Mouse (Mus musculus) intestine, postnatal 0 days (tissue): ENCODE measurements around the gene Arhgef11. TPM values are rescaled to one million over a fixed set of nuclear protein-coding genes. Genes with fewer than 3 reads are reported as not detected.

ENCODE experiments used
- ATAC-seq: fragments of 200-750 bp; cut with Nextera tagmentation; 2 replicates; pipeline ENCODE4 v1.8.0; 2017; ENCODE audit warnings: mild to moderate bottlenecking, moderate TSS enrichment, moderate library complexity
- H3K27ac ChIP-seq: fragments of 300-500 bp; sonication (generic); 2 replicates; pipeline ENCODE4 v1.5.1; 2014; ENCODE audit warnings: mild to moderate bottlenecking, low read depth, low read length, moderate library complexity
- H3K27me3 ChIP-seq: fragments of 300-500 bp; sonication (generic); replicated peaks from 2 replicates; pipeline ENCODE4 v1.6.1; 2014; ENCODE audit warnings: low read length, mixed read lengths; ENCODE audit not compliant: control insufficient read depth, insufficient read depth
- H3K36me3 ChIP-seq: fragments of 300-500 bp; sonication (generic); 2 replicates; pipeline ENCODE4 v1.6.1; 2014; ENCODE audit warnings: mild to moderate bottlenecking, moderate library complexity; ENCODE audit not compliant: control insufficient read depth, insufficient read depth
- H3K4me1 ChIP-seq: fragments of 300-500 bp; sonication (generic); replicated peaks from 2 replicates; pipeline ENCODE4 v1.6.1; 2014; ENCODE audit warnings: antibody characterized with exemption, low read length, mixed read lengths; ENCODE audit not compliant: control insufficient read depth, insufficient read depth
- H3K4me2 ChIP-seq: fragments of 300-500 bp; sonication (generic); replicated peaks from 2 replicates; pipeline ENCODE4 v1.6.1; 2014; ENCODE audit warnings: low read depth, mild to moderate bottlenecking, moderate library complexity
- H3K4me3 ChIP-seq: fragments of 300-500 bp; sonication (generic); 2 replicates; pipeline ENCODE4 v1.5.1; 2014; ENCODE audit warnings: low read depth, low read length
- H3K9ac ChIP-seq: fragments of 300-500 bp; sonication (generic); 2 replicates; pipeline ENCODE4 v1.6.1; 2014; ENCODE audit warnings: mild to moderate bottlenecking, low read depth, low read length
- H3K9me3 ChIP-seq: fragments of 300-500 bp; sonication (generic); 2 replicates; pipeline ENCODE4 v1.6.1; 2016; ENCODE audit warnings: mixed run types; ENCODE audit not compliant: control insufficient read depth
- CTCF ChIP-seq: sonication (generic); IDR thresholded peaks from 2 replicates; pipeline ENCODE4 v1.5.1; 2016; ENCODE audit warnings: low read depth, mild to moderate bottlenecking, control low read depth, antibody characterized with exemption, moderate library complexity
- WGBS: fragments of 180-500 bp; shearing (Covaris S2); extraction: QIAGEN DNeasy Blood & Tissue Kit; methylation state at CpG from one replicate; pipeline ENCODE4 v1.1.7; 2014; 5-methylcytosine and 5-hydroxymethylcytosine counted together
- polyA plus RNA-seq: library from polyadenylated mRNA; unstranded; fragments of >200 nt; fragmentation: Nextera tagmentation; extraction: Ambion mirVana; gene quantifications from 2 replicates; pipeline ENCODE4 v1.2.1, GENCODE M21; 2015

Gene Arhgef11
- polyA plus RNA-seq, 1 experiment from 2014 or later: 6.5 TPM

GRCm38 (mm10) chr3:87726191-87726590 is 108.8 kb downstream of the Arhgef11 start:
- TF ChIP-seq CTCF: no peak
- Histone ChIP-seq H3K4me1 (no peaks in the 10 kb centered on the region), H3K9me3 (no peaks in the 10 kb centered on the region), H3K27ac (no peak overlapping the region), H3K4me2 (no peak overlapping the region), H3K9ac (no peak overlapping the region), H3K27me3 (no peaks in the 10 kb centered on the region), H3K4me3 (no peak overlapping the region), H3K36me3 (peaks cover 90% of the 10 kb centered on the region)
- 94% methylated on average over 7 of the region's 7 CpGs for WGBS
- no peak for ATAC-seq

DNA sequence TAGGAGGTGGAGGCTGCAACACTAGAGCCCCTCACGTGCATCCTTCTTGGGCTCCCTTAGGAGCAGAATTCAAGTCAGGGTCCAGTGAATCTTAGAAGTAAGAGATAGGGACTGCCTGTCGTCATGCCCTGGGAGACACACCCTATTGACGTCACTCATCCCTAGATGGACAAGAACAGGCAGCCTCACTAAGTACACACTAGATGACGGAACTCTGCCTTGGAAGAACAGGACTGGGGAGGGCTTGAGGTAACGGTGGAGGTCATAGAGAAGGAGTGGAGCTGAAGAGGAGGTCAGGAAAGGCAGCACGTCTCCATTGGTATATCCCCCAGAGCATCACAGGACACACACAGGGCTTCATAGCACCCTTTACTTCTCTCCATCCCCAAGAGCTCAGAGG is 111.3 kb downstream of the Arhgef11 start:
- no peak overlapping the region for H3K4me3 ChIP-seq
- H3K4me1 ChIP-seq: no peaks in the 10 kb centered on the region
- peaks cover 92% of the 10 kb centered on the region for H3K36me3 ChIP-seq
- ATAC-seq: no peak
- H3K9ac ChIP-seq: no peak overlapping the region
- TF ChIP-seq CTCF: no peak
- no peaks in the 10 kb centered on the region for H3K27me3 ChIP-seq
- 70% methylated on average over 6 of the region's 6 CpGs for whole genome bisulfite sequencing
- H3K9me3 ChIP-seq: no peaks in the 10 kb centered on the region
- H3K27ac ChIP-seq: no peak overlapping the region
- H3K4me2 ChIP-seq: no peak overlapping the region

GRCm38 (mm10) chr3:87733098-87733497 is 115.7 kb downstream of the Arhgef11 start:
- H3K27me3 ChIP-seq: no peaks in the 10 kb centered on the region
- H3K36me3 ChIP-seq: peaks cover 95% of the 10 kb centered on the region
- H3K27ac ChIP-seq: no peak overlapping the region
- no peak for ATAC-seq
- WGBS: 70% methylated on average over 4 of the region's 4 CpGs
- no peak overlapping the region for H3K4me2 ChIP-seq
- H3K4me3 ChIP-seq: no peak overlapping the region
- no peaks in the 10 kb centered on the region for H3K9me3 ChIP-seq
- no peak overlapping the region for H3K9ac ChIP-seq
- H3K4me1 ChIP-seq: no peaks in the 10 kb centered on the region
- no peak for TF ChIP-seq CTCF

DNA sequence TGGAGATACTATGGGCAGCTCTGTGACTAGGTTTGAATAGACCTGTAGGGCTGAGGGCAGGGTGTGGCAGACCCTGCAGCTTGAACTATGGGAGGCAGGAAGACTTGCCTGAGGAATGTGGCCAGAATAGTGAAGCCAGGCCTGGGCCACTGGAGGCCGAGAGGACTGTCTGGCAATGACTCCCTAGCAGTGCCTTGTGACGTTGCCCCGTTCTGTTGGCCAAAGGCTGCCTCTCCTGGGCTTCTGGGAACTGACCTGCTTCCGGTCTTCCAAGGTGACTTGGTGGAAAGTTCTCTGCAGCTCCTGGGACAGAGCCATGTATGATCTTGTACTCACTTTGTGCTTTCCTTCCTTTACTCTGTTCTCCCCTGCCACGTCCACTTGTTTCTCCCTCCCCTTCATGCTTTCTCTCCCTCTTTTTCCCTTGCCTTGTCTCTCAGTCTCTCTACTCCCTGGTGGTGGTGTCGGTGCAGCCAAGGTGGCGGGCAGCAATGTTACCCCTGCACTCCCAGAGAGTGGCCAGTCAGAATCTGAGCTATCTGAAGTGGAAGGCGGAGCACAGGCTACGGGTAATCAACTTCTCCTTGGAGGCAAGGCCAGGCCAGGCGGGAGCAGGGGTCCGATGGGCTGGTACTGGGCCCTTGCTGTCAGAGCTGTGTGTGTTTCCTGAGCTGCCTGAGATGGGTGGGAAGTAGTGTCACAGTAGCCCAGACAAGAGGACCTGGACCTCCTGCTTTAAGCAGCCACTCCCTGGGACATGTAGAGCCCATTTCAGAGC is 116.8 kb downstream of the Arhgef11 start:
- Histone ChIP-seq H3K9me3 (no peaks in the 10 kb centered on the region), H3K27ac (no peak overlapping the region), H3K4me1 (no peaks in the 10 kb centered on the region), H3K4me2 (no peak overlapping the region), H3K9ac (no peak overlapping the region), H3K36me3 (peaks cover 92% of the 10 kb centered on the region), H3K4me3 (no peak overlapping the region), H3K27me3 (no peaks in the 10 kb centered on the region)
- no peak for ATAC-seq
- no peak for TF ChIP-seq CTCF
- WGBS: 89% methylated on average over 11 of the region's 11 CpGs

DNA sequence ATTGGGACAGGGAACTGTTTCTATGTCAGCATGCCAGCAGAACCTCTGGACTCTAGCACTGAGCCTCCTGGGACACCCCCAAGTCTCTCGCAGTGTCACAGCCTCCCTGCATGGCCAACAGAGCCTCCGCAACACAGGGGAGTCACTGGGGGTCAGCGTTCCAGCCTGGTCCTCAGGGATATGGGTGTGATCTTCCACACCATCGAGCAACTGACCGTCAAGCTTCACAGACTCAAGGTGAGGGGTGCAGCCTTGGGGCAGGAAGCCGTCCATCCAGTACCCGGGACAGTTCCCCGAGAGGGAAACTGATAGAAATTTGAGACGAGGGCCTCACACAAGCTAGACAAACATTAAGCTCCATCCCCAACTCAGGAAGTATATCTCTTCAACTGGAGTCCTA is 118.0 kb downstream of the Arhgef11 start:
- Histone ChIP-seq H3K9me3 (no peaks in the 10 kb centered on the region), H3K4me3 (no peak overlapping the region), H3K4me1 (no peaks in the 10 kb centered on the region), H3K27ac (no peak overlapping the region), H3K4me2 (no peak overlapping the region), H3K36me3 (peaks cover 81% of the 10 kb centered on the region), H3K27me3 (no peaks in the 10 kb centered on the region), H3K9ac (no peak overlapping the region)
- TF ChIP-seq CTCF: no peak
- no peak for ATAC-seq
- 75% methylated on average over 9 of the region's 9 CpGs for WGBS

DNA sequence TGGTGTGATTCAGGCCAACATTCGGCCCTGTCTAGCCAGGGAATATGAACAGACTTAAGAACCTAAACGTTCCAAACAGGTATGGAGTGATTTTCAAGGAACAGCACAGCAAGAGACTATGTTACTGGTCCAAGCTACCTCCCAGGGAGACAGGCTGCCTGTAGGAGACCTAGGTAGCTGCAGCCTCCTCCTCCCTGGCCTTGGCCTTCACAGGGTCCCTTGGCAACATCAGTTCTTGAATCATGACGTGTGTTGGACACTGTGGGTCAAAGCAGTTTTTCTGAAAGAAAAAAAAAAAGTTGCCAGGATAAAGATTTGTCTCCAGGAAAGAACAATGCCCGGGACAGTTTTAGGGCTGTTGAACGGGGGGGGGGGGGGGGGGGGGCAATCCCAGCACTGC is 121.5 kb downstream of the Arhgef11 start:
- Histone ChIP-seq H3K4me1 (no peaks in the 10 kb centered on the region), H3K4me2 (no peak overlapping the region), H3K4me3 (no peak overlapping the region), H3K36me3 (peaks cover 48% of the 10 kb centered on the region), H3K9ac (no peak overlapping the region), H3K27ac (no peak overlapping the region), H3K27me3 (no peaks in the 10 kb centered on the region), H3K9me3 (no peaks in the 10 kb centered on the region)
- TF ChIP-seq CTCF: no peak
- ATAC-seq: no peak
- WGBS: 75% methylated on average over 5 of the region's 5 CpGs
